Mouse (Mus musculus): ENCODE data around the gene Boc.
"Not testable (repeated sequence)": the region's sequence is repeated elsewhere in the genome, so short reads cannot be mapped to it uniquely, and the experiment has no call there.

GRCm38 (mm10) chr16:44441913-44442312, 116.8 kb downstream of the Boc start:
- TF ChIP-seq POLR2A (IDR thresholded peaks at IDR 0.05; ENCODE audit: insufficient read depth, low read depth, low read length); CTCF (IDR thresholded peaks at IDR 0.05); EP300 (IDR thresholded peaks at IDR 0.05; ENCODE audit: insufficient read depth, low read depth, low read length): not testable (repeated sequence)

Data from heart, adult 2 months (tissue).